Mouse (Mus musculus): ENCODE data around the gene Pex1. TPM values are rescaled to one million over a fixed set of nuclear protein-coding genes. Genes with fewer than 3 reads are reported as not detected.

Gene Pex1
- 21.8 and 22.4 TPM in 2 replicates for polyA plus RNA-seq (2016; fragmentation: Nextera tagmentation; extraction: Ambion mirVana)

GRCm38 (mm10) chr5:3595693-3596398, at the start of gene Pex1:
TSS of gene Pex1 (plus strand) at chr5:3596066.
- H3K9ac ChIP-seq = peak within 1 kb of the TSS; percentile 73
- H3K4me1 ChIP-seq = peaks cover 19% of the 10 kb centered on the region
- no peaks in the 10 kb centered on the region for H3K27me3 ChIP-seq
- H3K9me3 ChIP-seq = no peaks in the 10 kb centered on the region
- peak within 1 kb of the TSS; percentile 84 for H3K4me2 ChIP-seq
- peaks cover 7% of the 10 kb centered on the region for H3K36me3 ChIP-seq (replicated peaks)
- ATAC-seq (ENCODE audit: low FRiP score) = peak; percentile 98
- 0 out of 2 replicates have a peak within 1 kb of the TSS, but pooled peaks have one; percentile 32 for H3K27ac ChIP-seq
- peak within 1 kb of the TSS; percentile 86 for H3K4me3 ChIP-seq (replicated peaks)
- WGBS = under 1% methylated on average over 50 of the region's 50 CpGs

GRCm38 (mm10) chr5:3546226-3546625, 49.6 kb upstream of the Pex1 start:
- no peaks in the 10 kb centered on the region for H3K9me3 ChIP-seq
- H3K4me1 ChIP-seq = peaks cover 12% of the 10 kb centered on the region
- no peaks in the 10 kb centered on the region for H3K27me3 ChIP-seq
- H3K36me3 ChIP-seq (replicated peaks) = peaks cover 8% of the 10 kb centered on the region
- ATAC-seq (ENCODE audit: low FRiP score) = no peak
- H3K9ac ChIP-seq = no peak overlapping the region
- no peak overlapping the region for H3K4me3 ChIP-seq (replicated peaks)
- WGBS = 86% methylated on average over 1 of the region's 1 CpGs
- no peak overlapping the region for H3K4me2 ChIP-seq
- no peak overlapping the region for H3K27ac ChIP-seq

GRCm38 (mm10) chr5:3551481-3551880, 44.4 kb upstream of the Pex1 start:
- Histone ChIP-seq H3K36me3 (replicated peaks) (peaks cover 25% of the 10 kb centered on the region), H3K9me3 (no peaks in the 10 kb centered on the region), H3K27me3 (no peaks in the 10 kb centered on the region), H3K4me2 (no peak overlapping the region), H3K4me3 (replicated peaks) (no peak overlapping the region), H3K9ac (no peak overlapping the region), H3K27ac (no peak overlapping the region), H3K4me1 (no peaks in the 10 kb centered on the region)
- ATAC-seq (ENCODE audit: low FRiP score) = no peak
- WGBS = 97% methylated on average over 1 of the region's 1 CpGs

- peaks cover 35% of the 10 kb centered on the region for H3K36me3 ChIP-seq (replicated peaks)
- H3K9ac ChIP-seq = no peak overlapping the region
- H3K4me2 ChIP-seq = no peak overlapping the region
- no peak overlapping the region for H3K27ac ChIP-seq
- 90% methylated on average over 2 of the region's 2 CpGs for WGBS
- no peaks in the 10 kb centered on the region for H3K4me1 ChIP-seq
- no peak for ATAC-seq (ENCODE audit: low FRiP score)
- no peaks in the 10 kb centered on the region for H3K9me3 ChIP-seq
- no peak overlapping the region for H3K4me3 ChIP-seq (replicated peaks)
- H3K27me3 ChIP-seq = no peaks in the 10 kb centered on the region
These were observed 41.7 kb upstream of the Pex1 start for GRCm38 (mm10) chr5:3554198-3554597.

- Histone ChIP-seq H3K9me3 (no peaks in the 10 kb centered on the region), H3K4me2 (no peak within 1 kb of the TSS), H3K4me1 (no peaks in the 10 kb centered on the region), H3K9ac (no peak within 1 kb of the TSS), H3K27me3 (no peaks in the 10 kb centered on the region), H3K4me3 (replicated peaks) (no peak within 1 kb of the TSS), H3K36me3 (replicated peaks) (peaks cover 90% of the 10 kb centered on the region), H3K27ac (no peak within 1 kb of the TSS)
- WGBS = 93% methylated on average over 4 of the region's 4 CpGs
- no peak for ATAC-seq (ENCODE audit: low FRiP score)
These were observed 24.6 kb upstream of the Pex1 start, which contains the start of gene 1700109H08Rik for GRCm38 (mm10) chr5:3571266-3571665. TSS of gene 1700109H08Rik (plus strand) at chr5:3571566.

- no peak for ATAC-seq (ENCODE audit: low FRiP score)
- Histone ChIP-seq H3K4me2 (no peak overlapping the region), H3K4me3 (replicated peaks) (no peak overlapping the region), H3K36me3 (replicated peaks) (peaks cover 97% of the 10 kb centered on the region), H3K4me1 (no peaks in the 10 kb centered on the region), H3K9ac (no peak overlapping the region), H3K9me3 (no peaks in the 10 kb centered on the region), H3K27ac (no peak overlapping the region), H3K27me3 (no peaks in the 10 kb centered on the region)
- WGBS = 91% methylated on average over 2 of the region's 2 CpGs
These were observed 21.0 kb upstream of the Pex1 start for GRCm38 (mm10) chr5:3574825-3575224.

GRCm38 (mm10) chr5:3577939-3578338, 17.9 kb upstream of the Pex1 start:
- Histone ChIP-seq H3K4me3 (replicated peaks) (no peak overlapping the region), H3K9me3 (no peaks in the 10 kb centered on the region), H3K36me3 (replicated peaks) (peaks cover 93% of the 10 kb centered on the region), H3K4me2 (no peak overlapping the region), H3K27me3 (no peaks in the 10 kb centered on the region), H3K9ac (no peak overlapping the region), H3K27ac (no peak overlapping the region), H3K4me1 (no peaks in the 10 kb centered on the region)
- no peak for ATAC-seq (ENCODE audit: low FRiP score)
- 95% methylated on average over 2 of the region's 2 CpGs for WGBS

GRCm38 (mm10) chr5:3579066-3579465, 16.8 kb upstream of the Pex1 start:
- Histone ChIP-seq H3K4me3 (replicated peaks) (no peak overlapping the region), H3K36me3 (replicated peaks) (peaks cover 92% of the 10 kb centered on the region), H3K9me3 (no peaks in the 10 kb centered on the region), H3K27me3 (no peaks in the 10 kb centered on the region), H3K4me2 (no peak overlapping the region), H3K9ac (no peak overlapping the region), H3K4me1 (no peaks in the 10 kb centered on the region), H3K27ac (no peak overlapping the region)
- no peak for ATAC-seq (ENCODE audit: low FRiP score)
- WGBS = 98% methylated on average over 7 of the region's 7 CpGs

- Histone ChIP-seq H3K27me3 (no peaks in the 10 kb centered on the region), H3K36me3 (replicated peaks) (peaks cover 2% of the 10 kb centered on the region), H3K4me1 (peaks cover 19% of the 10 kb centered on the region), H3K27ac (0 out of 2 replicates have a peak within 1 kb of the TSS, but pooled peaks have one; percentile 32), H3K4me3 (replicated peaks) (peak within 1 kb of the TSS; percentile 86), H3K4me2 (peak within 1 kb of the TSS; percentile 84), H3K9me3 (no peaks in the 10 kb centered on the region), H3K9ac (peak within 1 kb of the TSS; percentile 73)
- ATAC-seq (ENCODE audit: low FRiP score) = peak; percentile 84
- under 1% methylated on average over 31 of the region's 31 CpGs for WGBS
These were observed 517 bp downstream of the Pex1 start, which contains the start of gene Rbm48 for GRCm38 (mm10) chr5:3596399-3596766. TSS of gene Rbm48 (minus strand) at chr5:3596585.

GRCm38 (mm10) chr5:3597171-3597570, 1.3 kb downstream of the Pex1 start:
- Histone ChIP-seq H3K4me3 (replicated peaks) (peak overlapping the region; percentile 86; the same call in 1 of the 2 replicates), H3K36me3 (replicated peaks) (no peaks in the 10 kb centered on the region; the same call in 1 of the 2 replicates), H3K9me3 (no peaks in the 10 kb centered on the region), H3K27ac (no peak overlapping the region), H3K27me3 (no peaks in the 10 kb centered on the region), H3K4me1 (peaks cover 19% of the 10 kb centered on the region), H3K9ac (no peak overlapping the region), H3K4me2 (peak overlapping the region; percentile 84)
- no peak for ATAC-seq (ENCODE audit: low FRiP score)

- H3K27me3 ChIP-seq = no peaks in the 10 kb centered on the region
- H3K4me2 ChIP-seq = no peak overlapping the region
- H3K36me3 ChIP-seq (replicated peaks) = no peaks in the 10 kb centered on the region
- H3K4me1 ChIP-seq = peaks cover 19% of the 10 kb centered on the region
- no peak overlapping the region for H3K9ac ChIP-seq
- no peak overlapping the region for H3K4me3 ChIP-seq (replicated peaks)
- no peak overlapping the region for H3K27ac ChIP-seq
- ATAC-seq (ENCODE audit: low FRiP score) = no peak
- no peaks in the 10 kb centered on the region for H3K9me3 ChIP-seq
- WGBS = 94% methylated on average over 5 of the region's 5 CpGs
These were observed 2.9 kb downstream of the Pex1 start for GRCm38 (mm10) chr5:3598766-3599165.

- H3K36me3 ChIP-seq (replicated peaks) = peaks cover 5% of the 10 kb centered on the region
- H3K4me2 ChIP-seq = no peak overlapping the region
- no peak overlapping the region for H3K27ac ChIP-seq
- no peak overlapping the region for H3K9ac ChIP-seq
- WGBS = 83% methylated on average over 1 of the region's 1 CpGs
- no peak for ATAC-seq (ENCODE audit: low FRiP score)
- H3K4me3 ChIP-seq (replicated peaks) = no peak overlapping the region
- no peaks in the 10 kb centered on the region for H3K27me3 ChIP-seq
- no peaks in the 10 kb centered on the region for H3K9me3 ChIP-seq
- peaks cover 9% of the 10 kb centered on the region for H3K4me1 ChIP-seq
These were observed 4.4 kb downstream of the Pex1 start for GRCm38 (mm10) chr5:3600298-3600697.

GRCm38 (mm10) chr5:3600790-3601189, 4.9 kb downstream of the Pex1 start:
- no peak for ATAC-seq (ENCODE audit: low FRiP score)
- Histone ChIP-seq H3K9me3 (no peaks in the 10 kb centered on the region), H3K4me3 (replicated peaks) (no peak overlapping the region)

More at GRCm38 (mm10) chr5:3600790-3601189, 4.9 kb downstream of the Pex1 start:
- Histone ChIP-seq H3K27me3 (no peaks in the 10 kb centered on the region), H3K4me1 (peaks cover 6% of the 10 kb centered on the region), H3K4me2 (no peak overlapping the region), H3K9ac (no peak overlapping the region), H3K36me3 (replicated peaks) (peaks cover 9% of the 10 kb centered on the region), H3K27ac (no peak overlapping the region)
- 89% methylated on average over 3 of the region's 3 CpGs for WGBS

Data from forebrain, embryonic 12.5 days (tissue).